Mouse (Mus musculus) thymus, adult 2 months (tissue): ENCODE measurements around the gene Ddx41. TPM values are rescaled to one million over a fixed set of nuclear protein-coding genes. Genes with fewer than 3 reads are reported as not detected.

Experiments
- DNase-seq: peaks from one replicate; pipeline ENCODE4 v3.0.0; 2021
- H3K27ac ChIP-seq: fragments of 200-500 bp; 2 replicates; pipeline ENCODE4 v1.5.1; 2012; ENCODE audit warnings: low read length, control low read depth; ENCODE audit not compliant: control insufficient read depth, insufficient read depth
- H3K27me3 ChIP-seq: fragments of 200-500 bp; 2 replicates; pipeline ENCODE4 v1.6.1; 2012; ENCODE audit warnings: mild to moderate bottlenecking, low read length, moderate library complexity, mixed read lengths; ENCODE audit not compliant: control insufficient read depth, insufficient read depth
- H3K36me3 ChIP-seq: fragments of 200-500 bp; 2 replicates; pipeline ENCODE4 v1.6.1; 2012; ENCODE audit warnings: mild to moderate bottlenecking, low read length, moderate library complexity; ENCODE audit not compliant: control insufficient read depth, insufficient read depth
- H3K4me1 ChIP-seq: fragments of 200-500 bp; replicated peaks from 2 replicates; pipeline ENCODE4 v1.6.1; 2012; ENCODE audit warnings: low read length; ENCODE audit not compliant: control insufficient read depth, insufficient read depth
- H3K4me3 ChIP-seq: fragments of 200-500 bp; 2 replicates; pipeline ENCODE4 v1.5.1; 2012; ENCODE audit warnings: mild to moderate bottlenecking, low read length, control low read depth, moderate library complexity; ENCODE audit not compliant: control insufficient read depth, insufficient read depth
- CTCF ChIP-seq: fragments of 200-500 bp; IDR thresholded peaks from 2 replicates; pipeline ENCODE4 v1.5.1; 2012; ENCODE audit warnings: mild to moderate bottlenecking, control low read depth, low read length, moderate library complexity, borderline replicate concordance; ENCODE audit not compliant: control insufficient read depth, poor library complexity, insufficient read depth; ENCODE audit errors: extremely low read depth
- POLR2A ChIP-seq: fragments of 200-500 bp; IDR thresholded peaks from 2 replicates; pipeline ENCODE4 v1.6.1; 2012; ENCODE audit warnings: mild to moderate bottlenecking, low read length, control low read depth, moderate library complexity; ENCODE audit not compliant: control insufficient read depth, poor library complexity, insufficient read depth; ENCODE audit errors: extremely low read depth
- WGBS: fragments of 180-500 bp; shearing (Covaris S2); methylation state at CpG from one replicate; pipeline ENCODE4 v1.1.7; 2018; 5-methylcytosine and 5-hydroxymethylcytosine counted together
- polyA plus RNA-seq: library from polyadenylated mRNA; depleted of rRNA; stranded (reverse); fragments of >200 nt; gene quantifications from 2 replicates; pipeline ENCODE4 v1.2.3, GENCODE M21; 2012

Ddx41 gene
- polyA plus RNA-seq, 1 experiment, result 100.0 TPM

- TF ChIP-seq CTCF (no peak), POLR2A (no peak)
- Histone ChIP-seq H3K4me1 (no peaks in the 10 kb centered on the region), H3K4me3 (no peak overlapping the region), H3K27ac (no peak overlapping the region), H3K36me3 (no peaks in the 10 kb centered on the region), H3K27me3 (no peaks in the 10 kb centered on the region)
- WGBS, result 31% methylated on average over 4 of the region's 4 CpGs
- no peak for DNase-seq
These were observed 16.9 kb downstream of the Ddx41 start for GRCm38 (mm10) chr13:55519606-55520005.

DNA sequence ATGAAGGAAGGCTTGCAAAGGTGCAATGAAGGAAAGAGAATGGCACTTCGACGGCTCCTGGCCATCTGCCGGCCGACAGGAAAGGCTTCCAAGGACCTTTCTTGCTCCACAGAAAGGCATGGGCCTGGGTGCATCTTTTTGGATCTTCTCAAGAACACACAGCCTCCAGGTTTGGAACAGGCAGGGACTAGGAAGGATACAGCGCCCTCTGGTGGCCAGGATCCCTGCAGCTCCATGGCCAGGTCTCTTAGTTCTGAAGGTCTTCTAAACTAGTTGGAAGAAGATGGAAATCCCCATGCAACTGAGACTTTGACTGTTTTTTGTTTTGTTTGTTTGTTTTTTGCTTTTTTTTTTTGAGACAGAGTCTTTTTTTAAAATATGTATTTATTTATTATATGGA is 19.5 kb downstream of the Ddx41 start:
- no peak overlapping the region for H3K4me3 ChIP-seq

GRCm38 (mm10) chr13:55513828-55514227 is 22.6 kb downstream of the Ddx41 start:
- no peak for DNase-seq
- Histone ChIP-seq H3K36me3 (no peaks in the 10 kb centered on the region), H3K27ac (no peak overlapping the region), H3K27me3 (no peaks in the 10 kb centered on the region; the same call in 1 of the 2 replicates), H3K4me3 (no peak overlapping the region), H3K4me1 (peaks cover 21% of the 10 kb centered on the region)
- TF ChIP-seq CTCF, result no peak
- no peak for TF ChIP-seq POLR2A
- WGBS, result 38% methylated on average over 9 of the region's 9 CpGs

More for the DNA sequence above, 19.5 kb downstream of the Ddx41 start:
- Histone ChIP-seq H3K27ac (no peak overlapping the region), H3K27me3 (no peaks in the 10 kb centered on the region; the same call in 1 of the 2 replicates), H3K36me3 (no peaks in the 10 kb centered on the region), H3K4me1 (peaks cover 13% of the 10 kb centered on the region)
- 8% methylated on average over 5 of the region's 5 CpGs for WGBS
- TF ChIP-seq POLR2A, result no peak
- peak; percentile 83; the same call in 1 of the 2 replicates for TF ChIP-seq CTCF
- peak; percentile 80 for DNase-seq

DNA sequence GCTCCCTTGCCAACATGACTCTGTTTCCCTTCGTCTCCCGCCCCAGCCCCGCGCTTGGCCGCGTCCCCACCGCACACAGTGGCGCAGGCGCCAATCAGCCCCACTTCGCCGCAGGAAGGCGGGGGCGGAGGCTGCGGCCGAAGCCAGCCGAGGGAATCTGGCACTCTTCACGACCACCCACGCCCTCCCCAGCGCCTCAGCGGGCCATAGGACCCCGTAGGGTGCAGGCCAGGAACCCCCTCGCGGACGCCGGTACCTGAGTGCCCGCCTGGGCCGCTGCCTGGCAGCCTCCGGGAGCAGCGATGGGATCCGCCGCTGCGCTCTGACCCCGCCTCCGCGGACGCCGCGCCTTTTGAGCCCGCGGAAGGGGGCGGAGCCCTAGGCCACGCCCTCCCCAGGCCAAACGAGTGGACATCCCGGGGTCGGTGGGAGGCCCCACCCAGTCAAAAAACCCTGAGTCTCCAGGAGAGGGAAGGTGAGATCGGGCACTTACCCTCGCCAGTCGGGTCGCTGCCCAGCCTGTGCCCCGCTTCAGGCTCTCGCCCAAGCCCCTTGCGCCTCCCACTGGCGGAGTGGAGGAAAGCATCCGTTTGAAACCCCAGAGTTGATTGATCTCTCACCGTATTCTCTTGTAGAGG is 23.2 kb downstream of the Ddx41 start, which contains the start of gene Pdlim7:
Pdlim7 (minus strand) TSS at position 566 of the 638 bp plus-strand sequence.
- TF ChIP-seq POLR2A (peak; percentile 48; the same call in 1 of the 2 replicates), CTCF (peak; percentile 96)
- peaks cover 24% of the 10 kb centered on the region for H3K4me1 ChIP-seq
- H3K27ac ChIP-seq, result no peak within 1 kb of the TSS
- H3K36me3 ChIP-seq, result no peaks in the 10 kb centered on the region
- no peaks in the 10 kb centered on the region; the same call in 1 of the 2 replicates for H3K27me3 ChIP-seq
- DNase-seq, result peak; percentile 86
- H3K4me3 ChIP-seq, result peak within 1 kb of the TSS; percentile 81
- WGBS, result under 1% methylated on average over 55 of the region's 55 CpGs

DNA sequence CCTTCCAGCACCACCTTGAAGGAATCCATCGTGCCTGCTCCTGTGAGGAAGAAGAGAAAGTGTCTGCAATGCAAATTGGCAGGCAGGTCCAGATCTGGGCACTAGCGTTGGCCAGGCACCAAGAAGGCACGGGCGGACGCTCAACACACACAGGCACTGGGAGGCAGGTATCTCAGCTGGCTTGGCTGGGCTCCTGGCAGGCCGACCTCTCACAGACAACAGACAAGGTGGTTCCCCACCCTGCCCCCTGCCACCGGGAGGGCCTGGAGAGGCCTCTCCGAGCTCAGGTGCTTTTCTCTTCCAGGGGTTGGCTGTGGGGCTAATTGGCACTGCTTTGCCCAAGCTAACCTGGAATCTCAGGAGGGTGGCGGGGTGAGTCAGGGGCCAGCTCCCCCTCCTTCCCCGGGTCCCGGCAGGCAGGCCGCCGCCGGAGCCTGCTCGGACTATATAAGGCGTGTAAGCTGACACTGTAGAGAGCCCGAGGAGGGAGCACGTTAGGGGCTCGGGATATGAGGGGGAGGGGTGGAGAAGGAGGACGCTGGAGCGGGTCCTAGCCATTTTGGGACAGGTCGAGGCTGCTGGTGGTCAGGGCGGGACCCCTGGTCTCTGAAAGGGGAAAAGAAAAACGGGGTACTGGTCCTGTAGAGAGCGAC is 24.0 kb downstream of the Ddx41 start:
- no peak for DNase-seq
- 16% methylated on average over 25 of the region's 25 CpGs for WGBS
- peak overlapping the region; percentile 81 for H3K4me3 ChIP-seq

DNA sequence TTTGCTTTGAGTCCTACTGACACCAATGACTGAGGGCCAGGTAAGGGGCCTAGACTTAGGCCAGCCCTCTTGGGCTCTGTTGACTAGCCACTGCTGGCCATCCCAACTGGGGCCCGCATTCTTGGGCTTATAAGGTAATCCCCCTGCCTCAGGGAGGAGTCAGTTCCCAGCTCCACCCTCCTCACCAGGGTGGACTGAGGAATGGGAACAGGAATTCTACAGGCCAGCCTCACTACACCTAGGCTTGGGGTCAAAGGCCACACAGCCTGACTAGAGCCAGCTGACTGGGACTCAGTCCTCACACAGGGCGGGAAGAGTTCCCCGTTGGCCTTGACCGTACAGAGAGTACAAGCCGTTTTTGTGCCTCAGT is 25.0 kb downstream of the Ddx41 start:
- no peak for TF ChIP-seq POLR2A
- TF ChIP-seq CTCF, result no peak
- Histone ChIP-seq H3K27me3 (no peaks in the 10 kb centered on the region; the same call in 1 of the 2 replicates), H3K36me3 (no peaks in the 10 kb centered on the region), H3K27ac (no peak overlapping the region), H3K4me3 (no peak overlapping the region), H3K4me1 (peaks cover 34% of the 10 kb centered on the region)
- WGBS, result 86% methylated on average over 5 of the region's 5 CpGs
- no peak for DNase-seq

More for the DNA sequence above, 24.0 kb downstream of the Ddx41 start:
- Histone ChIP-seq H3K27me3 (no peaks in the 10 kb centered on the region; the same call in 1 of the 2 replicates), H3K27ac (no peak overlapping the region), H3K36me3 (no peaks in the 10 kb centered on the region), H3K4me1 (peaks cover 30% of the 10 kb centered on the region)
- no peak for TF ChIP-seq CTCF
- TF ChIP-seq POLR2A, result no peak
